Mouse (Mus musculus) E14TG2a.4 (cell line): ENCODE measurements around the gene Nlrp6.
A peak's percentile ranks its signal among the peaks of the same experiment; 100 is the strongest.

Experiments used
- H3K27me3 ChIP-seq: 2 replicates; pipeline ENCODE4 v1.6.1; 2014; ENCODE audit warnings: low read length, control low read depth; ENCODE audit not compliant: insufficient read depth
- H3K36me3 ChIP-seq: 2 replicates; pipeline ENCODE4 v1.6.1; 2014; ENCODE audit warnings: low read length, control low read depth; ENCODE audit not compliant: insufficient read depth
- H3K4me1 ChIP-seq: replicated peaks from 2 replicates; pipeline ENCODE4 v1.6.1; 2014; ENCODE audit warnings: low read depth, low read length, control low read depth
- H3K4me3 ChIP-seq: replicated peaks from 2 replicates; pipeline ENCODE4 v1.5.1; 2014; ENCODE audit warnings: mild to moderate bottlenecking, low read length
- H3K9me3 ChIP-seq: 2 replicates; pipeline ENCODE4 v1.6.1; 2014; ENCODE audit warnings: low read length, control low read depth
- CTCF ChIP-seq: conservative IDR thresholded peaks from 2 replicates; pipeline ENCODE4 v1.5.1; 2014; ENCODE audit warnings: low read length
- NANOG ChIP-seq: IDR thresholded peaks from 2 replicates; pipeline ENCODE4 v1.6.1; 2014; ENCODE audit warnings: borderline replicate concordance, low read length, mixed read lengths
- POU5F1 ChIP-seq: IDR thresholded peaks from 2 replicates; pipeline ENCODE4 v1.6.1; 2014; ENCODE audit warnings: low read length, borderline replicate concordance

The Nlrp6 gene

DNA sequence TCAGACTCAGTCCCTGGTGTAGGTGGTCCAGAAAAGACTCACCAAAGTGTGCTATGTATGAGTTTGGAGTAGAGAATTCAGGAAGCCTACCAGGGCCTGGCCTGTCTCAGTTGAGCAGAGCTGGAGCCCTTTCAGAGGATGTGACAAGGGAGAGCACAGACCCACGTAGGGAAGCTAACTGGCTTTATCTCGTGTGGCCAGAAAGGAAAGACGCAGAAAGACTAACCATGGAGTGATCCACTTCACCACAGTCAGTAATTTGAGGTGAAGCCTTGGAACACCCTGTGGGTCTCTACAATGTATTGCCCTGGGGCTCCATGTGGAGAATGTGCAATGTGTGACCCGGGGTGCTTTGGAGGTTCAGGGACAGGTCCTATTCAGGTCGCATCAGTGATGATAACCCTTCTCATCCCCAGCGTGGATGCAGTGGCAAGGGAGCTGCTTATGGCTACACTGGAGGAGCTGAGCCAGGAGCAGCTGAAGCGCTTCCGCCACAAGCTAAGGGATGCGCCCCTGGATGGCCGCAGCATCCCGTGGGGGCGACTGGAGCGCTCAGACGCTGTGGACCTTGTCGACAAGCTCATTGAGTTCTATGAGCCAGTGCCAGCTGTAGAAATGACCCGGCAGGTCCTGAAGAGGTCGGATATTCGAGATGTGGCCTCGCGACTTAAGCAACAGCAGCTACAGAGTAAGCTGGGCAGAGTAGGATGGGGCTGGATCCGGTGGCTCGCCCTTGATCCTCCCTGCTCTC, 698 bp downstream of the Nlrp6 start:
- Histone ChIP-seq H3K27me3 (peaks cover 81% of the 10 kb centered on the region), H3K36me3 (no peaks in the 10 kb centered on the region), H3K4me3 (peak overlapping the region; percentile 77), H3K4me1 (peaks cover 33% of the 10 kb centered on the region), H3K9me3 (no peaks in the 10 kb centered on the region)
- TF ChIP-seq NANOG (no peak), CTCF (no peak), POU5F1 (no peak)

DNA sequence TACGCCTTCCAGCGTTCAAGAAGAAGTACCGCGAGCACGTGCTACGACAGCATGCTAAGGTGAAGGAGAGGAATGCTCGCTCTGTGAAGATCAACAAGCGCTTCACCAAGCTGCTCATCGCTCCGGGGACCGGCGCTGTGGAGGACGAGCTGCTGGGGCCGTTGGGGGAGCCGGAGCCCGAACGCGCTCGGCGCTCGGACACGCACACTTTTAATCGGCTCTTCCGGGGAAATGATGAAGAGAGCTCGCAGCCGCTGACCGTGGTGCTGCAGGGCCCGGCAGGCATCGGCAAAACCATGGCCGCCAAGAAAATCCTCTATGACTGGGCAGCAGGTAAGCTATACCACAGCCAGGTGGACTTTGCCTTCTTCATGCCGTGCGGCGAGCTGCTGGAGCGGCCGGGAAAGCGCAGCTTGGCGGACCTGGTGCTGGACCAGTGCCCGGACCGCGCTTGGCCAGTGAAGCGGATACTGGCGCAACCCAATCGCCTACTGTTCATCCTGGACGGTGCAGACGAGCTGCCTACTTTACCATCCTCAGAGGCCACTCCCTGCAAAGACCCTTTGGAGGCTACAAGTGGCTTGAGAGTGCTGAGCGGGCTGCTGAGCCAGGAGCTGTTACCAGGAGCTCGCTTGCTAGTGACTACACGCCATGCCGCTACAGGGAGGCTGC, 1.8 kb downstream of the Nlrp6 start:
- Histone ChIP-seq H3K4me3 (peak overlapping the region; percentile 77), H3K36me3 (no peaks in the 10 kb centered on the region), H3K4me1 (peaks cover 33% of the 10 kb centered on the region), H3K9me3 (no peaks in the 10 kb centered on the region), H3K27me3 (peaks cover 87% of the 10 kb centered on the region)
- TF ChIP-seq CTCF = no peak
- no peak for TF ChIP-seq POU5F1
- no peak for TF ChIP-seq NANOG

DNA sequence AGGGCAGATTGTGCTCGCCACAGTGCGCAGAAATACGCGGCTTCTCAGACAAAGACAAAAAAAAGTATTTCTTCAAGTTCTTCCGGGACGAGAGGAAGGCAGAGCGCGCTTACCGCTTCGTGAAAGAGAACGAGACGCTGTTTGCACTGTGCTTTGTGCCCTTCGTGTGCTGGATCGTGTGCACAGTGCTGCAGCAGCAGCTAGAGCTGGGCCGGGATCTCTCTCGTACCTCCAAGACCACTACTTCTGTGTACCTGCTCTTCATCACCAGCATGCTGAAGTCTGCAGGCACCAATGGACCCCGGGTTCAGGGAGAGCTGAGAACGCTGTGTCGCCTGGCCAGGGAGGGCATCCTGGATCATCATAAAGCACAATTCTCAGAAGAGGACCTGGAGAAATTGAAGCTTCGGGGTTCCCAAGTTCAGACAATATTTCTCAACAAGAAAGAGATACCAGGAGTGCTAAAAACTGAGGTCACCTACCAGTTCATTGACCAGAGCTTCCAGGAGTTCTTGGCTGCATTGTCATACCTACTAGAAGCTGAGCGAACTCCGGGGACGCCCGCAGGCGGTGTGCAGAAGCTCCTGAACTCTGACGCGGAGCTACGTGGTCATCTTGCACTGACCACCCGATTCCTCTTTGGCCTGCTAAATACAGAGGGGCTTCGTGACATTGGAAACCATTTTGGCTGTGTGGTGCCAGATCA, 2.5 kb downstream of the Nlrp6 start:
- no peak for TF ChIP-seq POU5F1
- TF ChIP-seq CTCF = no peak
- TF ChIP-seq NANOG = no peak
- H3K36me3 ChIP-seq = no peaks in the 10 kb centered on the region
- peak overlapping the region; percentile 77 for H3K4me3 ChIP-seq
- H3K4me1 ChIP-seq = peaks cover 35% of the 10 kb centered on the region
- H3K9me3 ChIP-seq = no peaks in the 10 kb centered on the region
- H3K27me3 ChIP-seq = peaks cover 82% of the 10 kb centered on the region

DNA sequence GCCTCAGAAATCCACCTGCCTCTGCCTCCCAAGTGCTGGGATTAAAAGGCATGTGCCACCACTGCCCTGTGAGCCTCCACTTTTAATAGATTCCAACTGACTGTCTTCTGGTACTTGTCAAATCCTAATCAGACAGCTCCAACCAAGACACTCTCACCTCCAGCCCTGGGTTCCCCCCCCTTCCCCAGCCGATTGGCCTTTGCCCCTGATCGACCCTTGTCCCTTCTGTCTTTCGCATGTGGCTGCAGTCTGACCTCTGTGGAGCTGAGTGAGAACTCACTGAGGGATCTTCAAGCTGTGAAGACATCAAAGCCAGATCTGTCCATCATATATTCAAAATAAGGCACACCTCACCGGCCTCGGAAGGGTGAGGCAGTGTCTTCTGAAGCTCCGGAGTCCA, 6.5 kb downstream of the Nlrp6 start:
- TF ChIP-seq POU5F1 (no peak), NANOG (no peak), CTCF (no peak)
- H3K4me1 ChIP-seq = peaks cover 21% of the 10 kb centered on the region
- H3K36me3 ChIP-seq = no peaks in the 10 kb centered on the region
- H3K4me3 ChIP-seq = no peak overlapping the region
- no peaks in the 10 kb centered on the region for H3K9me3 ChIP-seq
- H3K27me3 ChIP-seq = peaks cover 46% of the 10 kb centered on the region

DNA sequence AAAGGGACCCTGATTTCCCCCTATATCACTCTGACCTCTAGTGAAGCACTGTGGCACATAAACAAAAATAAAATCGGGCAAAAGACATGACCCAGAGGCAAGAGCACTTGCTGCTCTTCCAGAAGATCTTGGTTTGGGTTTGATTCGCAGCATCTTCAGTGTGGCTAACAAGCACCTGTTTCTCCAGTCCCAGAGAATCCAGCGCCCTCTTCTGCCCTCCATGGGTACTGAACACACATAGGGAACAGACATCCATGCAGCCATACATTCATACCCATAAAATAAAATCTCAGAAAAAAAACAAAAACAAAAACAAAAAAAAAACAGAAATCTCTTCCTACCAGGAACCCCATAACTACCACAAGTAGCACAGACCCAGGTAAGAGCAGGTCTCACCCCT, 17.7 kb downstream of the Nlrp6 start:
- Histone ChIP-seq H3K36me3 (peaks cover 8% of the 10 kb centered on the region), H3K4me1 (peaks cover 71% of the 10 kb centered on the region), H3K9me3 (no peaks in the 10 kb centered on the region), H3K4me3 (peak overlapping the region; percentile 62), H3K27me3 (0 out of 2 replicates have a peak, but pooled peaks cover 4% of the 10 kb centered on the region)
- TF ChIP-seq POU5F1 (no peak), CTCF (peak; percentile 61)

DNA sequence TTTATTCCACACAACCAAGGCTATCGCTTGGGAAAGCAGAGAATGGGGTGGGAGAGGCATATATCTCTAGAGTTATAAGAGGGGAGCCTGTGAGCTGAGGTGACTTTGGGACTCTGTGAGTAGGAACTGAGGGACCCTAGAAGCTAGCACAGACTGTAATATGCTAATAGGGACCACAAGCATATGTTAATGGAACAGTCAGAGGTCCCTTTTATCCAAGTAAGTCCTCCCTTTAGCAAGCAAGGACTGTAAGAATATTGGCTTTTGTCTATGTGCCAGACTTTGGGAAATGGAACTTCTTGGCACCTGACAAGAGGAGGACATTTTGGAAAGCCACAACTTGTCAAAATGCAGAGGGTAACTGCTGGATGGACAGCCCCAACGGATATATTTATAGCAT, 18.2 kb downstream of the Nlrp6 start:
- no peak; the same call in 1 of the 2 replicates for TF ChIP-seq POU5F1
- TF ChIP-seq NANOG = no peak
- TF ChIP-seq CTCF = no peak
- peaks cover 76% of the 10 kb centered on the region for H3K4me1 ChIP-seq

DNA sequence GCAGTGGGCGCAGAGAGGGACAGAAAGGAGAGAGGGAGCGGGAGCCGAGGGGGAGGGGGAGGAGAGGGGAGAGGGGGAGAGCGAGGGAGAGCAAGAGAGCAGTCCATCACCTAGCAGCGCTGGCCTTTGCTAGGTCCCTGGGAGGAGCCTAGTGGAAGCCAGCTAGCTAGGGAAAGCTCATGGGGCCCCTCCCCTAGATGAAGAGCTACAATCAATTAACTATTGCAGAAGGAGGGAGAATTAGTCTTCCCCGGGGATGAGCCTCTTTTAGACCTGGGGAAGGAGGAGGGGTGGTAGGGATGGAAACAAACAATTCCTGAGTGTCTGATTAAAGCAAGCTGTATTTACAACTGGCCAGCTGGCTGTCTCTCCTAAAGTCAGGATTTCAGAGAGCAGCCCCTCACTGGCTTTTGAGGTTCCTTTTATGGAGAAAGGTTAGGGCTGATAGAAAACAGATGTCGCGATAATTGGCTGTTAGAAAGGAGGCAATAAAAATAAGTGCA, 19.0 kb downstream of the Nlrp6 start:
- TF ChIP-seq POU5F1 (no peak), NANOG (no peak), CTCF (no peak)
- no peaks in the 10 kb centered on the region for H3K9me3 ChIP-seq
- peaks cover 18% of the 10 kb centered on the region for H3K36me3 ChIP-seq
- H3K27me3 ChIP-seq = no peaks in the 10 kb centered on the region
- peak overlapping the region; percentile 62 for H3K4me3 ChIP-seq
- peaks cover 83% of the 10 kb centered on the region for H3K4me1 ChIP-seq

More for the DNA sequence above, 18.2 kb downstream of the Nlrp6 start:
- H3K36me3 ChIP-seq = peaks cover 12% of the 10 kb centered on the region
- no peaks in the 10 kb centered on the region for H3K9me3 ChIP-seq
- H3K27me3 ChIP-seq = 0 out of 2 replicates have a peak, but pooled peaks cover 4% of the 10 kb centered on the region
- peak overlapping the region; percentile 62 for H3K4me3 ChIP-seq
